Mouse (Mus musculus) thymus, adult 2 months (tissue): ENCODE data around the gene Srgap1.

Experiments used
- CTCF ChIP-seq: fragments of 200-500 bp; IDR thresholded peaks from 2 replicates; pipeline ENCODE4 v1.5.1; 2012; ENCODE audit warnings: mild to moderate bottlenecking, control low read depth, low read length, moderate library complexity, borderline replicate concordance; ENCODE audit not compliant: control insufficient read depth, poor library complexity, insufficient read depth; ENCODE audit errors: extremely low read depth
- POLR2A ChIP-seq: fragments of 200-500 bp; IDR thresholded peaks from 2 replicates; pipeline ENCODE4 v1.6.1; 2012; ENCODE audit warnings: mild to moderate bottlenecking, low read length, control low read depth, moderate library complexity; ENCODE audit not compliant: control insufficient read depth, poor library complexity, insufficient read depth; ENCODE audit errors: extremely low read depth

GRCm38 (mm10) chr10:121900772-121901171 lies 146.3 kb downstream of the Srgap1 start:
- no peak for TF ChIP-seq POLR2A
- no peak for TF ChIP-seq CTCF
